Mouse (Mus musculus) lung, adult 2 months (tissue): Measurements from ENCODE around the gene Acta1. TPM values are rescaled to one million over a fixed set of nuclear protein-coding genes. Genes with fewer than 3 reads are reported as not detected.

Experiments used
- DNase-seq: peaks from one replicate; pipeline ENCODE4 v3.0.0; 2022
- H3K4me1 ChIP-seq: fragments of 200-500 bp; 2 replicates; pipeline ENCODE4 v1.6.1; 2011; ENCODE audit warnings: low read length; ENCODE audit not compliant: control insufficient read depth, insufficient read depth
- H3K4me3 ChIP-seq: fragments of 200-500 bp; replicated peaks from 2 replicates; pipeline ENCODE3; 2011; ENCODE audit warnings: low read depth, mild to moderate bottlenecking, control low read depth, low read length; ENCODE audit errors: extremely low read depth
- CTCF ChIP-seq: fragments of 200-500 bp; IDR thresholded peaks from 2 replicates; pipeline ENCODE4 v1.5.1; 2011; ENCODE audit warnings: mild to moderate bottlenecking, low read length, control low read depth; ENCODE audit not compliant: insufficient read depth
- POLR2A ChIP-seq: fragments of 200-500 bp; IDR thresholded peaks from 2 replicates; pipeline ENCODE4 v1.6.1; 2011; ENCODE audit warnings: low read depth, mild to moderate bottlenecking, control low read depth, low read length, borderline replicate concordance; ENCODE audit errors: extremely low read depth
- WGBS: fragments of 180-500 bp; shearing (Covaris S2); methylation state at CpG from one replicate; pipeline ENCODE4 v1.1.7; 2018; 5-methylcytosine and 5-hydroxymethylcytosine counted together
- polyA plus RNA-seq: library from polyadenylated mRNA; depleted of rRNA; stranded (reverse); fragments of >200 nt; gene quantifications from 2 replicates; pipeline ENCODE4 v1.2.3, GENCODE M21; 2012

Acta1 gene
- polyA plus RNA-seq, 1 experiment: 1,963 TPM

- TF ChIP-seq CTCF (no peak), POLR2A (no peak)
- Histone ChIP-seq H3K4me3 (no peak overlapping the region), H3K4me1 (no peaks in the 10 kb centered on the region)
- WGBS: 59% methylated on average over 10 of the region's 10 CpGs
- DNase-seq: no peak
These were observed 2.2 kb upstream of the Acta1 start for GRCm38 (mm10) chr8:123896774-123897173.

- TF ChIP-seq POLR2A (no peak), CTCF (no peak)
- Histone ChIP-seq H3K4me1 (no peaks in the 10 kb centered on the region), H3K4me3 (no peak overlapping the region)
- 52% methylated on average over 14 of the region's 14 CpGs for WGBS
- no peak for DNase-seq
These were observed 1.8 kb upstream of the Acta1 start for GRCm38 (mm10) chr8:123896366-123896761.

GRCm38 (mm10) chr8:123895680-123896365 lies 1.3 kb upstream of the Acta1 start:
- Histone ChIP-seq H3K4me3 (no peak overlapping the region), H3K4me1 (no peaks in the 10 kb centered on the region)
- WGBS: 61% methylated on average over 9 of the region's 9 CpGs
- no peak for DNase-seq
- TF ChIP-seq CTCF: no peak
- no peak for TF ChIP-seq POLR2A

GRCm38 (mm10) chr8:123895230-123895629 lies 679 bp upstream of the Acta1 start:
- TF ChIP-seq CTCF: no peak
- H3K4me3 ChIP-seq: no peak overlapping the region
- 58% methylated on average over 4 of the region's 4 CpGs for WGBS
- no peaks in the 10 kb centered on the region for H3K4me1 ChIP-seq
- DNase-seq: no peak

GRCm38 (mm10) chr8:123893413-123893812 lies 1.1 kb downstream of the Acta1 start:
- 80% methylated on average over 11 of the region's 11 CpGs for WGBS
- Histone ChIP-seq H3K4me3 (no peak overlapping the region), H3K4me1 (no peaks in the 10 kb centered on the region)
- DNase-seq: no peak
- TF ChIP-seq CTCF (no peak), POLR2A (no peak)

- WGBS: 16% methylated on average over 30 of the region's 30 CpGs
- H3K4me3 ChIP-seq: no peak overlapping the region
- no peak for DNase-seq
- TF ChIP-seq CTCF (no peak), POLR2A (no peak)
- no peaks in the 10 kb centered on the region for H3K4me1 ChIP-seq
These were observed 1.9 kb downstream of the Acta1 start for GRCm38 (mm10) chr8:123892586-123893155.

- Histone ChIP-seq H3K4me3 (no peak overlapping the region), H3K4me1 (no peaks in the 10 kb centered on the region)
- 4% methylated on average over 49 of the region's 49 CpGs for WGBS
- TF ChIP-seq POLR2A: no peak
- TF ChIP-seq CTCF: no peak
- DNase-seq: no peak
These were observed 2.5 kb downstream of the Acta1 start for GRCm38 (mm10) chr8:123891883-123892585.

- H3K4me3 ChIP-seq: no peak overlapping the region
- H3K4me1 ChIP-seq: no peaks in the 10 kb centered on the region
- whole genome bisulfite sequencing: under 1% methylated on average over 11 of the region's 11 CpGs
- DNase-seq: no peak
- TF ChIP-seq POLR2A: no peak
- no peak for TF ChIP-seq CTCF
These were observed 3.3 kb downstream of the Acta1 start for GRCm38 (mm10) chr8:123891271-123891670.

- Histone ChIP-seq H3K4me3 (no peak overlapping the region), H3K4me1 (no peaks in the 10 kb centered on the region)
- no peak for DNase-seq
- WGBS: 57% methylated on average over 4 of the region's 4 CpGs
- TF ChIP-seq CTCF (no peak), POLR2A (no peak)
These were observed 4.8 kb downstream of the Acta1 start for GRCm38 (mm10) chr8:123889797-123890196.

GRCm38 (mm10) chr8:123887956-123888355 lies 6.6 kb downstream of the Acta1 start:
- 80% methylated on average over 2 of the region's 2 CpGs for WGBS

More at GRCm38 (mm10) chr8:123887956-123888355, 6.6 kb downstream of the Acta1 start:
- TF ChIP-seq POLR2A (no peak), CTCF (no peak)
- H3K4me3 ChIP-seq: no peak overlapping the region
- no peak for DNase-seq
- no peaks in the 10 kb centered on the region for H3K4me1 ChIP-seq
